Mouse (Mus musculus) adipocyte (in vitro differentiated cells): ENCODE measurements at regions not wholly inside any gene's neighbourhood (a gene's known extent, or its start where the extent isn't known, plus 50 kb on each side); places are given as distances from the start of the nearest gene placed in this dataset.

Experiments
- DNase-seq: peaks from one replicate; pipeline ENCODE4 v3.0.0-alpha.2; 2016; ENCODE audit warnings: low spot score

- DNase-seq: no peak
These were observed 64.2 kb upstream of the Aldh1a3 start for GRCm38 (mm10) chr7:66491501-66491900.

GRCm38 (mm10) chr7:66490073-66490472 lies 62.8 kb upstream of the Aldh1a3 start:
- no peak for DNase-seq

GRCm38 (mm10) chr7:66487751-66488150 lies 60.4 kb upstream of the Aldh1a3 start:
- no peak for DNase-seq

- no peak for DNase-seq
These were observed 53.1 kb upstream of the Aldh1a3 start for GRCm38 (mm10) chr7:66480446-66480845.

GRCm38 (mm10) chr7:66479321-66479720 lies 52.0 kb upstream of the Aldh1a3 start:
- DNase-seq: no peak

- no peak for DNase-seq
These were observed 50.8 kb upstream of the Aldh1a3 start for GRCm38 (mm10) chr7:66478106-66478505.

- peak; percentile 14 for DNase-seq
These were observed 50.2 kb upstream of the Aldh1a3 start for GRCm38 (mm10) chr7:66477475-66477874.
